Mouse (Mus musculus) thymus, postnatal 36 days (tissue): Measurements from ENCODE around the gene Fyb2.
"Not testable (repeated sequence)": the region's sequence is repeated elsewhere in the genome, so short reads cannot be mapped to it uniquely, and the experiment has no call there.

Source experiments
- DNase-seq, 2 experiments: peaks; one replicate each; pipeline ENCODE4 v3.0.0; 2022; ENCODE audit warnings: mixed read lengths in 2 of 2

Fyb2 gene

DNA sequence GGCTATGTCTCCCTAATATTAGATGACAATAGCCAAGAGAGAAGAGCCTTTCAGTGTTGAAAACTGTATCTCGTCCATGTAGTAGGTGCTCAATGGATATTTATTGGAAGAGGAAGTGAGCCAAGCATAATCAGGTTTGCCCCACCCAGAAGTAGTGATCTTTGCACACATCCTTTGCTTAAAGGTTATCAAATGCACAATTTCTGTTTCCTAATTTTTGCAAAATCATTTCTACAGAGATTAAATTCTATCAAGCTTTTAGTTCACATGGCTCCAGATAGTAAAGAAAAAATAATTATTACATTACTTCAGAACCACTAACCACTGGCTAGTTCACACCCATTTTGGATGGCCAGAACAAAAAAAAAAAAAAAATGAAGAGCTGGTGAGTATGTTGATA is 28.6 kb downstream of the Fyb2 start:
- no peak for DNase-seq

DNA sequence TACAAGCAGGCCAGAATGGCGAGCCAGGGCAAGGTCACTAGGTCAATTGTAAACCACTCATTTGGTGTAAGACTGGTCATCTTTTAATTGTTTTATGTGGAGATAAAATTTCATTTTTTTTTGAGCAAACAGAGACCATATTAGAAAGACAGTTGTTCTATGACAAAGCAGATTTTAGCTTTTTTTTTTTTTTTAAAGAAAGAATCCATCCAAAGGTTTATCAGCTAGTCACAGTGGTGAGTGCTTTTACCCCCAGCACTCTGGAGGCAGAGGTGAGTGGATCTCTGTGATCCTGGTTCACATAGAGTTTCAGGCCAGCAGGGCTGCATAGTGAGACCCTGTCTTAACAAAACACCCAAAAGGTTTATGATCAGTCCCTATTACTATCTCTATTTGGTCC is 31.2 kb downstream of the Fyb2 start:
- no peak for DNase-seq

GRCm38 (mm10) chr4:104948886-104949285 is 35.6 kb downstream of the Fyb2 start:
- no peak for DNase-seq

GRCm38 (mm10) chr4:104949304-104949703 is 36.0 kb downstream of the Fyb2 start:
- DNase-seq, result no peak

GRCm38 (mm10) chr4:104951280-104951878 is 38.1 kb downstream of the Fyb2 start:
- DNase-seq, result no peak

DNA sequence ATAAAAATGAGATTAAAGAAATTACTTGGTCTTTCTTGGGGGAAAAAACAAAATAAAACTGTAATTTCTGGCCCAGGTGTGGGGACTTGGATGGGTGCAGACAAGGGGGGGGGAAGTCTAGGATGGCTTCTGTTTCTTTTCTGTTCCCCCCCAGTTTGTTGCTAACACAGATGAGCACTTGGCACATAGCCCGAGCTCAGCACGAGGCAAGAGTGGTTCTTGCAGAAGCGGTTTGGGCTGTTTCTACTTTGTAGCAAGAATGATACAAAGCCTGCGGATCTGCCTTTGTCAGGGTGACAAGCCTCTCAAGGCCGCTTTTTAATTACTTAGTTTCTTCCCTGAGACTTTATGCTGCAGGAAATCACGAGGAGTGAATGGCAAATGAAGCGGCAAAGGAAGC is 43.4 kb downstream of the Fyb2 start:
- DNase-seq, result no peak

DNA sequence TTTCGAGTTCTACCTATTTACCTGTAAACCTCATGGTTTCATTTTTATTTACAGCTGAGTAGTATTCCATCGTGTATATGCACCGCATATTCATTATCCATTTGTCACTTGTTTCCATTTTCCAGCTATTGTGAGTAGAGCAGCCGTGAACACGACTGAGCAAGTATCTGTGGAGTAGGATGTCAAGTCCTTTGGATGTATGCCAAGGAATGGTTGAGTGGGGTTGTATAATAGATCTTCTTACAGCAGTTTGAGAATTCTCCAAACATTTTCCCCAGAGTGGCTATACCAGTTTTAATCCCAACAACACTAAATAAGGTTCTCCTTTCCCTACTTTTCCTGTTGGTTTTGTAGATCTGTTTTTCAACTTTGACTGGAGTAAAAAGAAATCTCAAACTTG is 48.2 kb downstream of the Fyb2 start:
- DNase-seq, result no peak

GRCm38 (mm10) chr4:104972606-104973005 is 59.4 kb downstream of the Fyb2 start:
- no peak for DNase-seq

DNA sequence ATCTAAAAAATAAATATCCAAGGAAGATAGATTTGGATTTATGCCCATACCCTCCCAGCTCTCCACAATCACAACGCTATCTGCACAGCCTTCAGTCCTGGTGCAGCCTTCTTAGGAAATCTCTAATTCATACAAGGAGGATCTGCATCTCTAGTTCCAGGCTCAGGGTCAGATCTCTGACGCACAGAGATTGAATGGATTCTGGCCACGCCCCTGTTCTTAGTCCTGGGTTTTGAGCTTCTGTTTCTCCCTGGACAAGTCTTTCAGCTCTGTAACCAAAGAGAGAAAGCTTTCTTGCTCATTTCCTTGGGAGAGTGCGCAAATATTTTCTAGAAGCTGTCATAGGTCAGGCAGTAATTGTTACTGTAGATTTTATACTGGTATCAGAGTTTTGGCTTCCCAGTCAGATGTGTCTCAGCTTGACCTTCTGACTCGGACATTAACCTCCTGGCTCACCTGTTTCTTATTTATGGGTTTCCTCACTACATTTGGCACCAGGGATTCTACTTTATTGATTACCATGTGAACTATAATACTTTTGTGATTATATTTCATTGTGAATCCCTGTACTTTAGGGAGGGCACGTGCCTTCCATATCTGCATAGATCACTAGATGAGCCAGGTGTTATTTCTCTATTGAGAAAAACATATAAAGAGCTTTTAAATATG is 62.0 kb downstream of the Fyb2 start:
- no peak for DNase-seq

- no peak for DNase-seq
Observed at GRCm38 (mm10) chr4:104985960-104986632, 72.8 kb downstream of the Fyb2 start.

DNA sequence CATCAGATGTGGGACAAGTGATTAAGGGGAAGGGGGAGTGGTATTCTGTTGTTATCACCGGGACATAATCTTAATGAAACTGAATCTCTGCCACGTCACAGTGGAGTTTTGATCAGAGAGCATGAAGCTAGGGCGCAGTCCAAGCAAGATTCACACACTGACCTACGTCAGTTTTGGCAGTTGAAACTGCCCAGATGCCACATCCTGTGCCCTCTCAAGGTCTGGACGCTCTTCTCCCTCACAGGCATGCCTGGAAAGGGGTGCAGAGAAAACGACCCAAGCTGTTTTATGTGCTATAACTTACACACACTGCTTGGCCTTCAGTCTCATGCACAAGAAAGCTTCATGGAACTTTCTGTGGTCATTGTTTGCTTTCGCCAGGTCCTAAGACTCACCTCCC is 74.4 kb downstream of the Fyb2 start:
- no peak for DNase-seq

- no peak for DNase-seq
Observed at GRCm38 (mm10) chr4:104988102-104988501, 74.8 kb downstream of the Fyb2 start.

DNA sequence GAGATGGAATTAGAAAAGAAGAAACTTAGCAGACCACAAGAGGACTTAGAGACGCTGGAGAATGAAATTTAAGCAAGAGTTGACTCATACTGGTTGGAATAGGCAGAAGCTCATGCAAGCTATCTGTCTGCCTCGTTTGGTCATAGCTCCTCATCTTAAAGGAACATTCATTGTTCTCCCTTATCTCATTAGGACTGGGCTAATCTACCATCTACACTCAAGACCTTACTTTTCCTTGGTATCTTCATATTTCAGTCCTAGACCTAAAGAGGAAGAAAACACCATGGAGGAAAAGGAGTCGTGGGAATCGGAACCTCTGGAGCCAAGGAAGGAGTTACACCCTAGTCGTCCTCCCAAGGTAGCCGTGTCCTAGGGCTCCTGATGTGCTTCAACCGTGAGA is 75.5 kb downstream of the Fyb2 start:
- DNase-seq, result no peak

DNA sequence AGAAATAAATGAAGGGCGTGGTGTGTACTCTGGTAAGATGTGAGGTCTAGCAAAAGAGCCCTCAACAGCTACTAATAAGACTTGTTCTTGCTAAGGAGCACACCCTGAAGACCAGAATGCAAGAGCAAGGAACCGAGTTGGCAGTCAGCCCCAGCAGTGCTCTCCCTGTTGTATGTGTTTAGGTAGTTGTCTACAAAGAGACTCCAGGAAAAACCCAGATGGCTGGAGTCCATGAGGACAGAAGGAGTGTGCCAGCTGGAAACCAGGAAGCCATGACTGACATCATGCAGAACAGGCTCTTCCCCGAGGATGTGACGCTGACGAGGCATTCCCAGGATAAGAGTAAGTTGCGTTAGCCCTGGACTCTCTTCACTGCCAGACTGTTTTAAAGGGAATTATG is 76.8 kb downstream of the Fyb2 start:
- no peak for DNase-seq

GRCm38 (mm10) chr4:104990686-104991085 is 77.4 kb downstream of the Fyb2 start:
- DNase-seq, result no peak

GRCm38 (mm10) chr4:104992271-104992670 is 79.0 kb downstream of the Fyb2 start:
- no peak for DNase-seq

DNA sequence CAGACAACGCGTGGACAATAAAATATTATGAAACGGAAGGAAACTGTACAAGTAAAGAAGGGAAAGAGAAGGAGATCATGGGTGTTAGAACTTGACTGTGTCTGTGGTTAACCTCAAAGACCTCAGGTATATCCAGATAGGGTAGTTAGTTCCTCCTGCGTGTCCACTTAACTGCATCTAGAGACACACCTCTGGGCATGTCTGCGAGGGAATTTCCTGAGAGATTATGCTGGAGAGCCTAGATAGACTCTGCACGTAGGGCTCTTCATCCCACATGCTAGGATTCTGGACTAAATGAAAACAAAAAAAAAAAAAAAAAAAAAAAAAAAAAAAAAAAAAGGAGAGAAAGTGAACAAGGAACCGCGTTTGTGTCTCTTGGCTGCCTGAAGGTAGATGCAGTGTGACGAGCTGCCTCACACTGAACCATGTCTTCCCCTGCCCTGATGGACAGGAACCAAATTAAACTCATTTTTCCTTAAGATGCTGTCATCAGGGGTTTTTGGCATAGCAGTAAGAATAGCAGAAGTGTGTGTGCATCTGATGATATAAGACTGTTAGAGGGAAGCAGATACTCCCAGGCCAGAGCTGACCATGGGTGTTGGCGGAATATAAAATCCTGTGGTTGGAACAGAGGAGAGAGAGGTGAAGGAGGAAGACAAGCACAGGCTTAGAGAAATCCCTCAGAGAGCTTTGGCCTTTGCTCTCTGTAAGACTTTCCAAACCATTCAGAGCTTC is 80.1 kb downstream of the Fyb2 start:
- no peak for DNase-seq

DNA sequence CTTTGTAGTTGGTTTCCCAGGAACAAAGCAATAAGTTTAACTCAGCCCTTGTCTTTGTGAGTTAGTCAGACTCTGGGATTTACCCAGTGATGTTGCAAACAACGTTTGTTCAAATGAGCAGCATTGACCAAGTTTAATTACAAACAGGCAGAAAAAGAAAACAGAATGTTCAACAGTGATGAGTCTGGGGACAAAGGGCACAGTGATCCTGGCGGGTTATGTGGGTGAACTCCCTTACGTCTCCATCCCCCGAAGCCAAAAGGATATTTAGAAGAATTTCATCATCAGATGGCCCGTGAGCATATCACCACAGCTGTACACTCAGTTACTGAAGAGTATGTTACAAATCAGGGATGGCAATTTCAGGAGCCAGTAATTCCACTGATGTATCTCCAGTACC is 86.4 kb downstream of the Fyb2 start:
- DNase-seq, result no peak

DNA sequence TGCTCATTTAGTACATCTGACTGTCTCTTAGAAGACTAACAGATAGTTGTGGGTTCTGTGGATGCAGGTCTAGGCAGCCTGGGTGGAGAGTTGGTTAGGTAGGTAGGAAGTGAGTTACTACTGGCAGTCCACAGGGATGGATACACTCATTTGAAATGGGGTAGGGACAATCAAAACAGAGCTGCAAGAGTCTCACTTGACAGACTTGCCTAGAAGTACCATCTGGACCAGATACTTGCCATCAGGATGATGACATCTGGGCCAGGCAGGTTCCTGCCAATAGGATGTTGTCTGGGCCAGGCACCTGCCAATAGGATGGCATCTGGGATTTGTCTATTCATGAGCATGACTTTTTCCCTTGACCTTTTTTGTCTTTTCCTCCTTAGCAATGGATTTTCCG is 88.5 kb downstream of the Fyb2 start:
- DNase-seq, result no peak

DNA sequence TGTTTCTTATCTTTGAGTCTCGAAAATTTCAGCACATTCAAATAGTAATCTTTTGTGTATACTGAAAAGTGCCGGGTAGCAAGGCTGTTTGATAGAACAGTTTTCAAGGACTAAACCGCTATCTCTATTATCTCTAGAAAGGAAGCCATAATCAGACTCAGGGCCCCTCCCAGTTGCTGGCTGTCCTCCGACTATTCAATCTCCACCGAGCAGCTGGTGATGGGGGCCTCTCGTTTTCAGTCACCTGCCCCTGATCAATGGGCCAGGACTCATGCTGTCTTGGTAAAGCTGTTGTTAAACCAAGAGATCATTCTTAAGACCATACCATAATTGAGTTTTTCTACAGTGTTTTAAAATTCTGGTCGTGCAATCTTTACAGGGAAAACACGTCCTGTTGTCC is 90.9 kb downstream of the Fyb2 start:
- no peak for DNase-seq

GRCm38 (mm10) chr4:105004649-105005048 is 91.4 kb downstream of the Fyb2 start:
- DNase-seq, result not testable (repeated sequence)

GRCm38 (mm10) chr4:105007360-105008018 is 94.2 kb downstream of the Fyb2 start:
- DNase-seq, result no peak

- DNase-seq, result no peak
Observed at GRCm38 (mm10) chr4:105013718-105014117, 100.5 kb downstream of the Fyb2 start.
